Mouse (Mus musculus): ENCODE data around the gene Coq8a.

DNA sequence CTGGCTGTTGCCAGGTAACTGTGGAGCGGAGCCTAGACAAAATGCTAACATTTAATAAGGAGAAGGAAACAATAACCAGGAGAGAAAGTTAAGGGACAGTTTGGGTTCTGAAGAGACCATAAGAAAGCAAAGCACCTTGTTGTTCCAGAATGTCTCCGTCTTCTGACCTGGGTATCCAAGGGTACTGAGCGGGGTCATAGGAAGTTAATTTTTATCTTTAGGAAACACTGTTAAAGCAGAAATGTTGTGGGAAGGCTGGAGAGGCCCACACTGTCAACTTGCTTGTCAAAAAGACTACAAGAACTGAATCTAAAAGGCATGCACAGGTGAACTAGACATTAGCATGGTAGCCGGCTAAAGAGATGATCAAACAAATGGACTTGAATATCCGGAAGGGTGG lies 13.5 kb upstream of the Coq8a start:
- TF ChIP-seq MEF2A (IDR thresholded peaks at IDR 0.05; ENCODE audit: extremely low read depth, insufficient replicate concordance, low read depth, low read length, poor library complexity, severe bottlenecking) (no peak), MAZ (IDR thresholded peaks at IDR 0.05; ENCODE audit: low read depth, low read length) (no peak), ETS1 (IDR thresholded peaks at IDR 0.05; ENCODE audit: low read depth, low read length) (no peak), EP300 (IDR thresholded peaks at IDR 0.05; ENCODE audit: low read depth in 1 of 2, low read length in 2 of 2) (no peak), CHD2 (IDR thresholded peaks at IDR 0.05; ENCODE audit: low read length) (no peak), JUND (IDR thresholded peaks at IDR 0.05; ENCODE audit: low read depth, low read length) (no peak), GATA1 (IDR thresholded peaks at IDR 0.05; ENCODE audit: low read depth, low read length) (no peak), SMC3 (IDR thresholded peaks at IDR 0.05; ENCODE audit: low read depth, low read length) (no peak), POLR2A (IDR thresholded peaks at IDR 0.05; ENCODE audit: control insufficient read depth in 1 of 2, insufficient read depth in 1 of 2, low read depth in 1 of 2, low read length in 2 of 2, poor library complexity in 1 of 2) (no peak), CTCF (IDR thresholded peaks at IDR 0.05 in 2 of 3, conservative IDR thresholded peaks at IDR 0.05 in 1 of 3; ENCODE audit: control insufficient read depth in 1 of 3, insufficient read depth in 1 of 3, low read depth in 2 of 3, low read length in 3 of 3, poor library complexity in 1 of 3, severe bottlenecking in 1 of 3) (no peak)
